Mouse (Mus musculus): ENCODE results near the gene Cnbd2. TPM values are rescaled to one million over a fixed set of nuclear protein-coding genes. Genes with fewer than 3 reads are reported as not detected.
A peak's percentile ranks its signal among the peaks of the same experiment; 100 is the strongest.

The Cnbd2 gene
- polyA plus RNA-seq, 1 experiment, result 3.0 TPM

DNA sequence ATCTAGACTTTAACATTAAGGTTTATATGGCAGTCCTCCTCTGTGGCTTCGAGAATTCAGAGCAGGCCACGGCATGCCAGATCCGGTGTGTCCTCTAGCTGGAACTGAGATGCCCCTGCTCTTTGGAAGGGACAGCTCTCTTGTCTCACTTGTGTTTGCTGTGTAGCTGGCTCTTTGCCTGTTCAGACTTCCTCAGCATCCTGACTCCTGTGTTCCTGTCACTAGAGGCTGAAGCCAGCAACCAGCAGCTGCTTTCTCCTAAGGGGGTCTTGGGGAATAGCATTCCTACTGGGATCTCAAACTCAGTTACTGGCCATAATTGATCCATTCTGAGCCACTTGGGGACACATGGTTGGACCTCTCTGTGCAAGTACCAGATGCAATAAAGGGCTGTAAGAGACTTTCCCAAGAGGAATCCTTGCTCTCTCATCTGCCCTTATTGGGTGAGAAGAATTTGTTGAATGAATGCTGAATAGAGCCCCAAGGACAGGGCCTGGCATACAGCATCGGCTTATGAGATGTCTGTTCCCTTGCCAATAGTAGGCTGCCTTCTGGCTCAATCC is 37.3 kb downstream of the Cnbd2 start:
- peak; percentile 3 for DNase-seq (ENCODE audit: low read depth)
- TF ChIP-seq POLR2A (IDR thresholded peaks at IDR 0.05; ENCODE audit: borderline replicate concordance, extremely low read depth, insufficient read depth, insufficient read length, poor library complexity, severe bottlenecking), result no peak
- TF ChIP-seq CTCF (IDR thresholded peaks at IDR 0.05; ENCODE audit: borderline replicate concordance, extremely low read depth, insufficient read depth, insufficient read length), result no peak

DNA sequence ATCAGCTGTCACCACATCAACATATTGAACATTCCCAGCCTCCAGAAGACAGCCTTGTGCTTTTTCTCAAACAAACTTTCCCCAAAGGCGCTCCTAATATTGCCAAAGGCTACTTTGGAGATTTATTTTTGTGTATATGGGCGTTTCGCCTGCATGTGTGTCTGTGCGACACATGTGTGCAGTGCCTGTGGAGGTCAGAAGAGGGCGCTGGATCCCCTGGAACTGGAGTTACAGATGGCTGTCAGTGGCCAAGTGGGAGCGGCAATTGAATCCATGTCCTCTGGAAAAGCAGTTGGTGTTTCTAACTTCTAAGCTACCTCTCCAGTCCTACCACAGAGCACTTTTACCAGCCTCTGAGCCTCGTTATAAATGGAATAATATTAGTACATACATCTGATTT is 39.1 kb downstream of the Cnbd2 start:
- no peak for DNase-seq (ENCODE audit: low read depth)
- no peak for TF ChIP-seq CTCF (IDR thresholded peaks at IDR 0.05; ENCODE audit: borderline replicate concordance, extremely low read depth, insufficient read depth, insufficient read length)
- no peak for TF ChIP-seq POLR2A (IDR thresholded peaks at IDR 0.05; ENCODE audit: borderline replicate concordance, extremely low read depth, insufficient read depth, insufficient read length, poor library complexity, severe bottlenecking)

DNA sequence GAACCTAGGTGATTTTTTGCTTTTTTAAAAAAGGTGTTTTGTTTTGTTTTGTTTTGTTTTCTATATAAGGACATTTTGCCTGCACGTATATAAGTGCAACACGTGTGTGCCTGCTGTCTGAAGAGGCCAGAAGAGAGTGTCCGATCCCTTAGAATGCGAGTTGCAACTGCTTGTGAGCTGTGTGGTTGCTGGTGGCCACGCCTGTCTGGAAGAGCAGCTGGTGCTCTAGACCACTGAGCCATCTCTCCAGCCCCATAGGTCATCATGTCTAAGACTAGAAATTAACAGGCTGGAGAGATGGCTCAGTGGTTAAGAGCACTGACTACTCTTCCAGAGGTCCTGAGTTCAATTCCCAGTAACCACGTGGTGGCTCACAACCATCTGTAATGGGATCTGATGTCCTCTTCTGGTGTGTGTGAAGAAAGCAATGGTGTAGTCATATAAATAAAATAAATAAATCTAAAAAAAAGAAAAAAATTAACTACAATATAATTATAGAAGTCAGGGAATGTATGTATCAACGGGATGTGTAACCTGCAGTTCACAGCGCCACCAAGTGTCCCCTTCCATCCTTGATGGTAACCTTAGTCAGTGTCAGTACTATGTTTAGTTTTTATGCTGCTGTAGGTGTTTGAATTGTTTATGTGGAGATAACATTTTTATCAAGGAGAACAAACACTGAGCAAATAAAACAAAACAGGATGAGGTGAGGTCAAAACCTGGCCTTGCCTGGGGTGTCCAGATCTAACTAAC is 40.5 kb downstream of the Cnbd2 start:
- TF ChIP-seq CTCF (IDR thresholded peaks at IDR 0.05; ENCODE audit: borderline replicate concordance, extremely low read depth, insufficient read depth, insufficient read length), result peak; percentile 16; the same call in 1 of the 2 replicates
- no peak for TF ChIP-seq POLR2A (IDR thresholded peaks at IDR 0.05; ENCODE audit: borderline replicate concordance, extremely low read depth, insufficient read depth, insufficient read length, poor library complexity, severe bottlenecking)
- no peak for DNase-seq (ENCODE audit: low read depth)

DNA sequence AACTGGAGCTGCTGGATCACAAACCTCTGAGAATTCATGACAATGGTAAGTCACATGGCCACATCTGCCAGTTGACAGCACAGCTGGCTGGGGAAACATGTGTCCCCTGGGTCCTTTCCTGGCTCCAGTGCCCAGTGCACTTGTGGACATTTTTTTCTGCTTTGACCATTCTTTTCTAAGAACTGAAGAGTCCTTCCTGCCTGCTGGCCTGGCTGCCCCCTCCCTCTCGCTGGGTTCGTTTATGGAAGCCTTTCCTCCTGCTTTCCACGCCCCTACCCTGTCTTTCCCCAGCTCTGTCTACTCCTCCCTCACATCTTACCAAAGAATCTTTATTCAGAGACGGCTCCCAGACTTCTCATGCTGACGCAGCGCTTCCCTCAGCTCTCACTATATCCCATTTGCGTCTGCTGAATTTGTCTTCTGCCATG is 41.2 kb downstream of the Cnbd2 start:
- TF ChIP-seq POLR2A (IDR thresholded peaks at IDR 0.05; ENCODE audit: borderline replicate concordance, extremely low read depth, insufficient read depth, insufficient read length, poor library complexity, severe bottlenecking) (no peak), CTCF (IDR thresholded peaks at IDR 0.05; ENCODE audit: borderline replicate concordance, extremely low read depth, insufficient read depth, insufficient read length) (no peak)
- DNase-seq (ENCODE audit: low read depth), result peak; percentile 43

DNA sequence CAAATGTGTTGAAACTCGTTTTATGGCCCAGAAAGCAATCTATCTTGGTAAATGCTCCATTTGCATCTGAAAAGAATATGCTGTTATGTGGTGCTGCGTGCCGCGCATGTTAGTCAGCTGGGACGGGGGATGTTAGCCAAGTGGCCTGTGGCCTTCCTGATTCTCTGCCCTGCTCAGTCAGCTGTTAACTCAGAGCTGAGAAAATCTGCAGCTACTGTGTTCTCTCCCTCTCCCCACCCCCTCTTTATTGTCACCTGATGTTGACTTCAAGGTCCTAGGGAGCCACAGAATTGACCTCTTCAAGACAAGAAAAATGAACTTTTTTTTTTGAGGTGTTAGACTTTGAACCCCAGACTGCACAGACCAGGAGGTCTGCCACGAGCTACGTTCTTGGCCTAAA is 43.9 kb downstream of the Cnbd2 start:
- TF ChIP-seq POLR2A (IDR thresholded peaks at IDR 0.05; ENCODE audit: borderline replicate concordance, extremely low read depth, insufficient read depth, insufficient read length, poor library complexity, severe bottlenecking) (no peak), CTCF (IDR thresholded peaks at IDR 0.05; ENCODE audit: borderline replicate concordance, extremely low read depth, insufficient read depth, insufficient read length) (no peak)
- peak; percentile 81 for DNase-seq (ENCODE audit: low read depth)

DNA sequence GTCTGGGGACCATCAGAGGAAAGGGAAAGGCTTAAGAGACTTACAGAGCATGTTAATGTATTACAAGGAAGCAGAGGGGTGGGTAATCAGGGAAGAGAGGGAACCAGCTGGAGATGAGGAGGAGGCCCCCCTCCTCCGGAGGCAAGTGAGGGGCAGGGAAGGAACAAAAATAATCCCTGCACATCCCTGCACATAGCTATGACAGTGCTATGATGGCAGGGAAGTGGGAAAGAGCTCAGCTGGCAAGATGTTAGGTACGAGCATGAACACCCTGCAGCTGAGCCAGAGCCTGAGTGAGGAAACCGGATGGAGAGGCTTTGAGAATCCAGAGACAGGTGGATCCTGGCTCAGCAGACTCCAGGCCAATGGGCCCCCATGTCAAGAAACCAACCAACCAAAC is 56.4 kb downstream of the Cnbd2 start:
- DNase-seq (ENCODE audit: low read depth), result peak; percentile 6
- TF ChIP-seq CTCF (IDR thresholded peaks at IDR 0.05; ENCODE audit: borderline replicate concordance, extremely low read depth, insufficient read depth, insufficient read length), result no peak
- TF ChIP-seq POLR2A (IDR thresholded peaks at IDR 0.05; ENCODE audit: borderline replicate concordance, extremely low read depth, insufficient read depth, insufficient read length, poor library complexity, severe bottlenecking), result no peak

DNA sequence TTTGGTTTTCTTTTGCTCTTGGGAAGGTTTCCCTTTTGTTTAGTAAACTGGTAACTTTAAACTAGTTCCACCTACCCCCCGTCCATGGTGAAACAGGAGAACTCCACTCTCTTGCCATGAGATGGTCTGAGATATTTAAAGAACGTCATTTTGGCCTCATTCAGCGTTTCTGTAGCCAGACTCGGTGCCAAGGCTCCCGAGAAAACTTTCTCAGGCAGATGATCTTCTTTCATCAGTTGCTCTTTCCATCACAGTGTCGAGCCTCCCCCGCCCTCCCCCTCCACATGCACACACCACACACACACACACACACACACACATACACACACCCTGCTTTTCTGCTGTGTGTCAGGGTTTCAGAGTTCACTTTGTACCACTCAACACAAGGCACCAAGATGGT is 58.8 kb downstream of the Cnbd2 start:
- TF ChIP-seq CTCF (IDR thresholded peaks at IDR 0.05; ENCODE audit: borderline replicate concordance, extremely low read depth, insufficient read depth, insufficient read length), result no peak
- no peak for TF ChIP-seq POLR2A (IDR thresholded peaks at IDR 0.05; ENCODE audit: borderline replicate concordance, extremely low read depth, insufficient read depth, insufficient read length, poor library complexity, severe bottlenecking)
- DNase-seq (ENCODE audit: low read depth), result no peak

DNA sequence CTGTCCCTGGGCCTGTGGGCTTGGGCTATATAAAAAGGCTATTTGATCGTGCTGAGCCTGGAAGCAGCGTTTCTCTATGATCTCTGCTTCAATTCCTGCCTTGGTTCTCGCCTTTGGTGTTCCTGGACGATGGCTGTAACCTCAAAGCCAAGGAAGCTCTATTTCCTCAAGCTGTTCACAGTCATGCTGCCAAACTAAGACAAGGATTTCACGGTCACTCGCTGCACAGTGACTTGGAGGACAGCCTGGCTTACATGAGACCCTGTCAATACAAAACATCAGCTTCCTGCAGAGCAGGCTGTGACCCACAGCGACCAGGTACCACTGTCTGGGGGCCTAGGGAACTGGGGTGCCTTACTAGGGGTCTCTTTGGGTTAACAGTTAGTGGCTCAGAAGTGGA is 64.9 kb downstream of the Cnbd2 start:
- DNase-seq (ENCODE audit: low read depth), result no peak
- TF ChIP-seq POLR2A (IDR thresholded peaks at IDR 0.05; ENCODE audit: borderline replicate concordance, extremely low read depth, insufficient read depth, insufficient read length, poor library complexity, severe bottlenecking) (no peak), CTCF (IDR thresholded peaks at IDR 0.05; ENCODE audit: borderline replicate concordance, extremely low read depth, insufficient read depth, insufficient read length) (no peak)

DNA sequence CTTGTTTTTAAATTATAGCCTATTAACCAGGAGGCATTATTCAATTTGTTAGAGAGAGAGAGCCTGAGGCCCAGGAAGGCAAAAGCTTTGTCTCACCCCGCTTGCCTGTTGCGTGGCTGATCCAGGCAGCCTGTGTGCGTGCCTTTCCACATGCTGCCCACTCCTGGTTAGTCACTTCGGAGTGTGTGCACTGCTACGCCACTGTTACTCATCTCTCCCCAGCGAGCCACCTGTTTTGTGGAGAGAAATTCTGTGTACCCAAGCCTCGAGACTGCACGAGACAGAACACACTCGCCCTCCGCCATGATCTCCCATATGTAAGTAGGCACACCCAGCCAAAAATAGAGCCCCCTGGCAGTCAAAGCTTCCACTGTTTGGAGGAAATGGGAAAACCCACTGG is 67.8 kb downstream of the Cnbd2 start:
- TF ChIP-seq CTCF (IDR thresholded peaks at IDR 0.05; ENCODE audit: borderline replicate concordance, extremely low read depth, insufficient read depth, insufficient read length) (no peak), POLR2A (IDR thresholded peaks at IDR 0.05; ENCODE audit: borderline replicate concordance, extremely low read depth, insufficient read depth, insufficient read length, poor library complexity, severe bottlenecking) (no peak)
- no peak for DNase-seq (ENCODE audit: low read depth)

DNA sequence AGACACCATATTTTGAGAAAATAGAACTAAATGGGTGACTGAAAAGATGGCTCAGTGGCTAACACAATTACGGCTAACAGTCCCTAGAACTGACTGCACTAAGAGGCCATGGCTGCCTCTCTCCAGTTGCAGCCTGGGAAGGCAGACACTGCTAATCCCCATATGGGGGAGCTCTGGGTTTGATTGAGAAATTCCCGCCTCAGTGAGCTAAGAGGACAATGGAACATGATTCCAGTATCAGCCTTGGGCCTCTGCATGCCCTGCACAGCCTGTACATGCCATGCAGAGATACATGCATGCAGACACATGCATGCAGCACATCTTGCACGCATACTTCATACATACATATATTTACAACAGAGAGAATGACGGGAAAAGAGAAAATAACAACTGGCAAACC is 69.3 kb downstream of the Cnbd2 start:
- TF ChIP-seq POLR2A (IDR thresholded peaks at IDR 0.05; ENCODE audit: borderline replicate concordance, extremely low read depth, insufficient read depth, insufficient read length, poor library complexity, severe bottlenecking), result no peak
- peak; percentile 30; the same call in 1 of the 2 replicates for TF ChIP-seq CTCF (IDR thresholded peaks at IDR 0.05; ENCODE audit: borderline replicate concordance, extremely low read depth, insufficient read depth, insufficient read length)
- peak; percentile 59 for DNase-seq (ENCODE audit: low read depth)

DNA sequence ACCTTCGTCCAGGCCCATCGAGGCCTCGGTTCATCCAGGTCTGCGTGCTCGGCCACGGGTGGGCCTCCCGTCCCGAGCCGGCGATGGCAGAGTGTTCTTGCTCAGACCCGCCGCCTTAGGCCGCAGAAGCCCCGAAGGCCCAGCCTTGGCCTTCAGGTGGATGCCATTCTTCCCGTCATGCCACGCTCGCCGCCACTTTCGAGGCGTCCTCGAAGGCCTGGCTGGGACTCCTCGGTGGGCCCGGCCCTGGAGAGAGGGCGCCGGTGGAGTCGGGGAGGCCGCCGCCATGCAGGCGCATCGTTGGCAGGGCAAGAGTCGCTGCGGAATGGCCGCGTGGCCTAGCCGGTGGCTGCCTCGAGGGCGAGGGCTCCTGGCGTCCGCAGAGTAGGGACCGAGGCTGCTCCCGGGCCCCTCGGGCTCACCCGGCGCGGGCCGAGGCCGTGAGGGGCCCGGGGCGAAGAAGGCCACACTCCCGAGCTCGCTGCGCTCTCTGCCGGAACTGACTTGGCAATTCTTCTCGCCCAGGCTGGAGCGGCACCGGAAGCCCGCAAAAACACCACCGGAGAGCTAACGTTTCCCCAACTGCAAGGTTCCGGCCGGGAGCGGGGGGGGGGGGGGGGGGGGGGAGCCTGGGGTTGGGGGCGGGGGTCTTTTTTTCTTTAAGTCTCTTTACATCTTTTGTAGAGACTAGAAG is 80.5 kb downstream of the Cnbd2 start:
- peak; percentile 14; the same call in 1 of the 2 replicates for TF ChIP-seq POLR2A (IDR thresholded peaks at IDR 0.05; ENCODE audit: borderline replicate concordance, extremely low read depth, insufficient read depth, insufficient read length, poor library complexity, severe bottlenecking)
- DNase-seq (ENCODE audit: low read depth), result peak; percentile 93
